Mouse (Mus musculus): Measurements from ENCODE around the gene Fam241a. TPM values are rescaled to one million over a fixed set of nuclear protein-coding genes. Genes with fewer than 3 reads are reported as not detected.
A peak's percentile ranks its signal among the peaks of the same experiment; 100 is the strongest.

Fam241a gene
- polyA plus RNA-seq, 1 experiment, result 3.6 TPM

- no peak overlapping the region for H3K4me3 ChIP-seq (ENCODE audit: low read depth, low read length)
- H3K27ac ChIP-seq (ENCODE audit: insufficient read depth, low read depth, low read length), result no peak overlapping the region
- WGBS, result 48% methylated on average over 11 of the region's 11 CpGs
- TF ChIP-seq CTCF (IDR thresholded peaks at IDR 0.05; ENCODE audit: extremely low read depth, insufficient read length, insufficient replicate concordance, low read depth, low read length), result no peak
- TF ChIP-seq POLR2A (IDR thresholded peaks at IDR 0.05; ENCODE audit: low read depth, low read length), result no peak
- H3K36me3 ChIP-seq (ENCODE audit: control insufficient read depth, insufficient read depth, low read length), result no peaks in the 10 kb centered on the region
- peaks cover 11% of the 10 kb centered on the region; the same call in 1 of the 2 replicates for H3K4me1 ChIP-seq (ENCODE audit: control insufficient read depth, insufficient read depth, insufficient read length, low read length)
- H3K27me3 ChIP-seq (ENCODE audit: control insufficient read depth, insufficient read depth, low read length), result no peaks in the 10 kb centered on the region
These were observed 47.9 kb downstream of the Fam241a start for GRCm38 (mm10) chr3:127848088-127848808.

DNA sequence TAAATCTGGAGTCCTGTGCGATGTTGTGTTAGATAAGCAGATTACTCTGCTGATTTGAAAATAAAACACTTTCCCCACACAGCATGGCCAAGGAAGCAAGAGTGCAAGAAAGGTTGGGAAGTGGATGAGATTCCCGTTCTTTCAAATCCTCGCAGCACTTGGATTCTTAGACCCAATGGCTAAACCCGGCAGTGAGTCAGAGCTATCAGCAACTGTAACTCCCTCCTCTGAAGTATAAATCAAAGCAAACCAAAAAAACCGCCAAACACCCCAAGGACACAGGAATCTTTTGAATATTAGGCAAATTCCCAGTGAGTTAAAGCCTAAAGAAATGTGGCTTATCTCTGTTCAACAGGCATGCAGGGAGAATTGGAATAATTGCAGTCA is 52.2 kb downstream of the Fam241a start:
- Histone ChIP-seq H3K36me3 (ENCODE audit: control insufficient read depth, insufficient read depth, low read length) (no peaks in the 10 kb centered on the region), H3K27ac (ENCODE audit: insufficient read depth, low read depth, low read length) (no peak overlapping the region), H3K27me3 (ENCODE audit: control insufficient read depth, insufficient read depth, low read length) (no peaks in the 10 kb centered on the region), H3K4me3 (ENCODE audit: low read depth, low read length) (no peak overlapping the region), H3K4me1 (ENCODE audit: control insufficient read depth, insufficient read depth, insufficient read length, low read length) (peaks cover 4% of the 10 kb centered on the region; the same call in 1 of the 2 replicates)
- TF ChIP-seq CTCF (IDR thresholded peaks at IDR 0.05; ENCODE audit: extremely low read depth, insufficient read length, insufficient replicate concordance, low read depth, low read length), result no peak
- no peak for TF ChIP-seq POLR2A (IDR thresholded peaks at IDR 0.05; ENCODE audit: low read depth, low read length)
- 81% methylated on average over 5 of the region's 5 CpGs for WGBS

DNA sequence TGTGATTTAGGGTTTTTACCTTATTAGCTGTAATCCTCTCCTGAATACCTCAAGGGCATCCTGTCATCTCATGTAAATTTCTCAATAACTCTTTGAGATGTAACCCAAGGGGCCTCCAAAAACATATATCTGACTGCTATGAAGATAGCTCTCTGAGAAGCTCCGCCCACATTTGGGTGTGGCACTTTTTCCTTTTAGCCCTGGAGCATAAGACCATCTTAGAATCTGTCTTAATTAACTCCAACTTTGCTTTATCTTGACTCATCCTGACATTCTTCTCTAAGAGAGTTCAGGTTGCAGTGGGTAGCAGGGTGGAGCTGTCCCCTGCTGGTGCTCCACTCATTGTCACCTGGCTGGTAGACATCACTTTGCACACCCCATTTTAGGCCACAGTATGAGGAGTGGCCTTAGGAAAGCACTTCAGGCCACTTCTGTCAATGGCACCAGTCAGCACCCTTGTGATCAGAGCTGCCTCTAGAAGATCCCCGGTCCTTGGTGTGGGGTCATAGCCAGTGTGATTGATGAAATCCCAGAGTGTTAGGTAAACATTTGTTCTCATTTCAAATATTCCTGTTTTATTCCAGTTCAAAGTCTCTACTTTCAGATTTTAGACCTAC is 52.7 kb downstream of the Fam241a start:
- 75% methylated on average over 2 of the region's 2 CpGs for WGBS
- H3K27ac ChIP-seq (ENCODE audit: insufficient read depth, low read depth, low read length), result no peak overlapping the region
- no peaks in the 10 kb centered on the region for H3K36me3 ChIP-seq (ENCODE audit: control insufficient read depth, insufficient read depth, low read length)
- H3K4me3 ChIP-seq (ENCODE audit: low read depth, low read length), result no peak overlapping the region
- TF ChIP-seq CTCF (IDR thresholded peaks at IDR 0.05; ENCODE audit: extremely low read depth, insufficient read length, insufficient replicate concordance, low read depth, low read length), result no peak
- no peak for TF ChIP-seq POLR2A (IDR thresholded peaks at IDR 0.05; ENCODE audit: low read depth, low read length)
- H3K27me3 ChIP-seq (ENCODE audit: control insufficient read depth, insufficient read depth, low read length), result no peaks in the 10 kb centered on the region
- H3K4me1 ChIP-seq (ENCODE audit: control insufficient read depth, insufficient read depth, insufficient read length, low read length), result peaks cover 4% of the 10 kb centered on the region; the same call in 1 of the 2 replicates

DNA sequence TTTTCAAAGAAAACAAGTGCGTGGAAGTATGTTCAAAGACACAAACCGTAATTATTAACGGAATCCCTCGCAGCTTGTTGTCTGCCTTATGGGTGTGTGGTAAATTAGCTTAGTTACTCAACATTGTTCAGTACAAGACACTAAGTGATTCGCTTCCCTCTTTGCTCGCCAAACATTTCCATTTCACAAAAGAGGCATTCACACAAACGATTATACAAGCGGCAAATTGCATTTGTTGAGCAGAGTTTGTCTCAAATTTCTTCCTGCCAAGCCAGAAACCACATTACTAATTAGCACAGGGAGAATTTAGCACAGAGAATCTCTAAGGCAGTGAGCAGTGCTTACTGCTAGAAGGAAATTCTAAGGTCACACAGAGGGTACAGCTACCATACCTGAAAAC is 54.2 kb downstream of the Fam241a start:
- 91% methylated on average over 8 of the region's 8 CpGs for WGBS

GRCm38 (mm10) chr3:127837972-127838644 is 58.0 kb downstream of the Fam241a start:
- Histone ChIP-seq H3K36me3 (ENCODE audit: control insufficient read depth, insufficient read depth, low read length) (0 out of 2 replicates have a peak, but pooled peaks cover 2% of the 10 kb centered on the region), H3K27ac (ENCODE audit: insufficient read depth, low read depth, low read length) (peak overlapping the region; percentile 91), H3K27me3 (ENCODE audit: control insufficient read depth, insufficient read depth, low read length) (no peaks in the 10 kb centered on the region), H3K4me3 (ENCODE audit: low read depth, low read length) (peak overlapping the region; percentile 88; the same call in 1 of the 2 replicates), H3K4me1 (ENCODE audit: control insufficient read depth, insufficient read depth, insufficient read length, low read length) (peaks cover 11% of the 10 kb centered on the region; the same call in 1 of the 2 replicates)
- WGBS, result 16% methylated on average over 8 of the region's 8 CpGs
- TF ChIP-seq POLR2A (IDR thresholded peaks at IDR 0.05; ENCODE audit: low read depth, low read length) (no peak), CTCF (IDR thresholded peaks at IDR 0.05; ENCODE audit: extremely low read depth, insufficient read length, insufficient replicate concordance, low read depth, low read length) (no peak)

More for the DNA sequence above, 54.2 kb downstream of the Fam241a start:
- Histone ChIP-seq H3K27ac (ENCODE audit: insufficient read depth, low read depth, low read length) (no peak overlapping the region), H3K27me3 (ENCODE audit: control insufficient read depth, insufficient read depth, low read length) (no peaks in the 10 kb centered on the region), H3K4me3 (ENCODE audit: low read depth, low read length) (no peak overlapping the region), H3K4me1 (ENCODE audit: control insufficient read depth, insufficient read depth, insufficient read length, low read length) (peaks cover 6% of the 10 kb centered on the region; the same call in 1 of the 2 replicates), H3K36me3 (ENCODE audit: control insufficient read depth, insufficient read depth, low read length) (no peaks in the 10 kb centered on the region)
- TF ChIP-seq CTCF (IDR thresholded peaks at IDR 0.05; ENCODE audit: extremely low read depth, insufficient read length, insufficient replicate concordance, low read depth, low read length), result no peak
- no peak for TF ChIP-seq POLR2A (IDR thresholded peaks at IDR 0.05; ENCODE audit: low read depth, low read length)

GRCm38 (mm10) chr3:127837154-127837865 is 58.8 kb downstream of the Fam241a start, which contains the start of gene Ap1ar:
Gene Ap1ar, minus strand, starts transcription at chr3:127837523.
- Histone ChIP-seq H3K4me3 (ENCODE audit: low read depth, low read length) (peak within 1 kb of the TSS; percentile 88), H3K27ac (ENCODE audit: insufficient read depth, low read depth, low read length) (peak within 1 kb of the TSS; percentile 91), H3K4me1 (ENCODE audit: control insufficient read depth, insufficient read depth, insufficient read length, low read length) (peaks cover 17% of the 10 kb centered on the region; the same call in 1 of the 2 replicates), H3K36me3 (ENCODE audit: control insufficient read depth, insufficient read depth, low read length) (peaks cover 4% of the 10 kb centered on the region; the same call in 1 of the 2 replicates), H3K27me3 (ENCODE audit: control insufficient read depth, insufficient read depth, low read length) (no peaks in the 10 kb centered on the region)
- WGBS, result under 1% methylated on average over 89 of the region's 89 CpGs
- TF ChIP-seq POLR2A (IDR thresholded peaks at IDR 0.05; ENCODE audit: low read depth, low read length), result peak; percentile 72
- TF ChIP-seq CTCF (IDR thresholded peaks at IDR 0.05; ENCODE audit: extremely low read depth, insufficient read length, insufficient replicate concordance, low read depth, low read length), result peak; percentile 66
